Mouse (Mus musculus) midbrain, embryonic 11.5 days (tissue): ENCODE results near the gene Brd7. TPM values are rescaled to one million over a fixed set of nuclear protein-coding genes. Genes with fewer than 3 reads are reported as not detected.

Source experiments
- ATAC-seq: fragments of 200-750 bp; cut with Nextera tagmentation; 2 replicates; pipeline ENCODE4 v1.8.0; 2017; ENCODE audit warnings: moderate TSS enrichment, moderate library complexity; ENCODE audit not compliant: low FRiP score
- DNase-seq: peaks from one replicate; pipeline ENCODE4 v3.0.0; 2015; ENCODE audit warnings: low spot score; ENCODE audit errors: missing footprints
- H3K27ac ChIP-seq: fragments of 300-500 bp; sonication (generic); 2 replicates; pipeline ENCODE4 v1.5.1; 2014; ENCODE audit warnings: low read depth, low read length
- H3K27me3 ChIP-seq: fragments of 300-500 bp; sonication (generic); 2 replicates; pipeline ENCODE4 v1.6.1; 2014; ENCODE audit warnings: mild to moderate bottlenecking, low read length, moderate library complexity, mixed read lengths; ENCODE audit not compliant: control insufficient read depth, insufficient read depth
- H3K36me3 ChIP-seq: fragments of 300-500 bp; sonication (generic); 2 replicates; pipeline ENCODE4 v1.6.1; 2014; ENCODE audit warnings: mild to moderate bottlenecking, low read length, moderate library complexity, mixed read lengths; ENCODE audit not compliant: control insufficient read depth, insufficient read depth
- H3K4me1 ChIP-seq: fragments of 300-500 bp; sonication (generic); 2 replicates; pipeline ENCODE4 v1.6.1; 2014; ENCODE audit warnings: low read length; ENCODE audit not compliant: control insufficient read depth, insufficient read depth
- H3K4me2 ChIP-seq: fragments of 300-500 bp; sonication (generic); 2 replicates; pipeline ENCODE4 v1.6.1; 2014; ENCODE audit warnings: mild to moderate bottlenecking, moderate library complexity
- H3K4me3 ChIP-seq: fragments of 300-500 bp; sonication (generic); 2 replicates; pipeline ENCODE4 v1.5.1; 2014; ENCODE audit warnings: low read depth, low read length
- H3K9ac ChIP-seq: fragments of 300-500 bp; sonication (generic); 2 replicates; pipeline ENCODE4 v1.6.1; 2014; ENCODE audit warnings: low read length
- H3K9me3 ChIP-seq: fragments of 300-500 bp; sonication (generic); 2 replicates; pipeline ENCODE4 v1.6.1; 2016; ENCODE audit warnings: low read length; ENCODE audit not compliant: control insufficient read depth
- WGBS: fragments of 180-500 bp; shearing (Covaris S2); extraction: QIAGEN DNeasy Blood & Tissue Kit; methylation state at CpG from one replicate; pipeline ENCODE4 v1.1.7; 2014; 5-methylcytosine and 5-hydroxymethylcytosine counted together
- polyA plus RNA-seq: library from polyadenylated mRNA; unstranded; fragments of >200 nt; fragmentation: Nextera tagmentation; extraction: Ambion mirVana; gene quantifications from 2 replicates; pipeline ENCODE4 v1.2.1, GENCODE M21; 2014

Gene Brd7
- polyA plus RNA-seq, 1 experiment from 2014 or later: 89.2 TPM

- Histone ChIP-seq H3K36me3 (peaks cover 14% of the 10 kb centered on the region), H3K9ac (no peak overlapping the region), H3K27me3 (no peaks in the 10 kb centered on the region), H3K27ac (no peak overlapping the region), H3K4me3 (no peak overlapping the region), H3K4me2 (no peak overlapping the region), H3K9me3 (no peaks in the 10 kb centered on the region), H3K4me1 (no peaks in the 10 kb centered on the region)
- WGBS: 89% methylated on average over 3 of the region's 3 CpGs
- DNase-seq (no peak), ATAC-seq (no peak)
Observed at GRCm38 (mm10) chr8:88334975-88335374, 27.0 kb downstream of the Brd7 start.

DNA sequence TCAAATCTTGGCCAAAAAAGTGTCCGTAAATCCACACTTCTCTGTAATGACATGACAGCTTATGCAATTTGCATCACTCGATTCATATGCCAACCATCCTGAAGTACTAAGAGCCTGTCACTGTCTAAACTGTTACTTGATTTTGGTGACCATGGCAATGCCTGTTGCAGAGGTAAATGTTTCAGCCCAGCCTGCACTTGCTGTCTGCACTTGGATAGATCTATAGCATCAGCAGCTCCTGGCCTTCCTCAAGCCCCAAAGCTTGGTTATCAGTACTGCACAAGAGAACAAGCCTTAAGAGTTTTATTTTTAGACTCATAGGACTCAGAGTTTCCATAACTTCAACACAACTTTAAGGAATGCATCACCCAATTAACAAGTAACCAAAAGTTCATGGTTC lies 27.6 kb downstream of the Brd7 start:
- WGBS: 95% methylated on average over 2 of the region's 2 CpGs
- Histone ChIP-seq H3K4me2 (no peak overlapping the region), H3K9me3 (no peaks in the 10 kb centered on the region), H3K4me1 (no peaks in the 10 kb centered on the region), H3K9ac (no peak overlapping the region), H3K27ac (no peak overlapping the region), H3K36me3 (peaks cover 11% of the 10 kb centered on the region; the same call in 1 of the 2 replicates), H3K27me3 (no peaks in the 10 kb centered on the region), H3K4me3 (no peak overlapping the region)
- DNase-seq (no peak), ATAC-seq (no peak)

DNA sequence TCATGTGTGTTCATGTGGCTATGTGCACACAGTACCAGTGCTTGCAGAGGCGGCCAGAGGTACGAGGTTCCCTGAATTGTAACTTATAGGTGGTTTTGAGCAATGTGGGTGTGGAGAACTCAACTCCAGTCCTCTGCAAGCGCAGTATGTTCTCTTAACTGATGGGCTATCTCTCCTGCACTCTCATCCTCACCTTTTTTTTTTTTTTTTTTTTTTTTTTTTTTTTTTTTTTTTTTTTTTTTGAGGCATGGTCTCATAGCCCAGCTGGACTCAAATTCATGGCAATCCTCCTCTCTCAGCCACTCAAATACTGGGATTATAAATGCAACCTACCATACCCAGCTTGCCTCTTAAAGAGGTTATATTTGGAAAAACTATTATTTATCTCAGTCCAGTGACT lies 31.2 kb downstream of the Brd7 start:
- DNase-seq (no peak), ATAC-seq (no peak)
- no peaks in the 10 kb centered on the region for H3K27me3 ChIP-seq
- H3K4me2 ChIP-seq: no peak overlapping the region
- no peak overlapping the region for H3K9ac ChIP-seq
- H3K4me3 ChIP-seq: no peak overlapping the region
- no peak overlapping the region for H3K27ac ChIP-seq
- peaks cover 15% of the 10 kb centered on the region; the same call in 1 of the 2 replicates for H3K36me3 ChIP-seq
- H3K4me1 ChIP-seq: no peaks in the 10 kb centered on the region
- no peaks in the 10 kb centered on the region for H3K9me3 ChIP-seq
- 95% methylated on average over 3 of the region's 3 CpGs for WGBS

GRCm38 (mm10) chr8:88328689-88329088 lies 33.3 kb downstream of the Brd7 start:
- no peak overlapping the region for H3K27ac ChIP-seq
- H3K9ac ChIP-seq: no peak overlapping the region
- no peaks in the 10 kb centered on the region for H3K27me3 ChIP-seq
- H3K36me3 ChIP-seq: peaks cover 15% of the 10 kb centered on the region; the same call in 1 of the 2 replicates
- H3K9me3 ChIP-seq: no peaks in the 10 kb centered on the region
- no peak for DNase-seq
- H3K4me3 ChIP-seq: no peak overlapping the region
- no peaks in the 10 kb centered on the region for H3K4me1 ChIP-seq
- 81% methylated on average over 6 of the region's 6 CpGs for WGBS
- H3K4me2 ChIP-seq: no peak overlapping the region
- no peak for ATAC-seq

DNA sequence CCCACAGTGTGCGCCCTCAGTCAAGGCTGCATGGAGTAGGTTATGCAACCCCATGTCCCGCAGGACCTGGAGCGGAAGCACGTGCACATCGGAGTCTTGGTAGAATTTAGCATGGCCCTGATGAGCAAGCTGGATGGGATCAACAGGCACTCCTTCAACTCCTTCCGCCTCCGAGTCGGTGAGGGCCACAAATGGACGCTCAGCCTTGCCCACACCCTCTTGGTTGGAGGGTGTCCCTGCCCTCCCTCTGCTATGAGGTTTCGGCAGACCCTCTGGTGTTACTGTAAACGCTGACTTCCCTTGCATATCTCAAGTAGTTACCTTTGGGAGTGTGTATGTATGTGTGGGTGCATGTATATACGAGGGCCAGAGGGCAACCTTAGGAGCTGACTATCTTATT lies 35.7 kb downstream of the Brd7 start:
- H3K36me3 ChIP-seq: peaks cover 13% of the 10 kb centered on the region; the same call in 1 of the 2 replicates
- WGBS: 97% methylated on average over 12 of the region's 12 CpGs
- DNase-seq (no peak), ATAC-seq (no peak)
- no peaks in the 10 kb centered on the region for H3K9me3 ChIP-seq
- H3K4me3 ChIP-seq: no peak overlapping the region
- no peaks in the 10 kb centered on the region for H3K27me3 ChIP-seq
- no peaks in the 10 kb centered on the region for H3K4me1 ChIP-seq
- no peak overlapping the region for H3K9ac ChIP-seq
- H3K27ac ChIP-seq: no peak overlapping the region
- H3K4me2 ChIP-seq: no peak overlapping the region

DNA sequence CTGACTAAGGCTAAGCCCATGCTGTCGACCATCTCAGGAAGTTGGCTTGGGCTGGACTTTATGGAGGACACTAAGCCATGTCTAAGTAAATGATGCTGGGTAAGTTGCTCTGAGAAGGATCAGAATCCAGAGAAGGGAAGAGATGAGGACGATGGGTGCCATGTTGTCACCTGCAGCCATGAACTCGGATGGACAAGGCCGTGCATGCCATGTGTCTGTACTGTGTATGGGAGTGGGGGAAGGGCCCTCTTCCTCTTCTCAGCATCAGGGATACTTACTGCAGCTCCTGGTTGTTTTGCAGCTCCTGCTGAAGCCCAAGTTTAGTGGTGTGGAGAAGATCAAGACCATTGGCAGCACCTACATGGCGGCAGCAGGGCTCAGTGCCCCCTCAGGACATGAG lies 36.2 kb downstream of the Brd7 start:
- Histone ChIP-seq H3K4me2 (no peak overlapping the region), H3K27me3 (no peaks in the 10 kb centered on the region), H3K4me1 (no peaks in the 10 kb centered on the region), H3K9ac (no peak overlapping the region), H3K36me3 (peaks cover 13% of the 10 kb centered on the region; the same call in 1 of the 2 replicates), H3K9me3 (no peaks in the 10 kb centered on the region), H3K27ac (no peak overlapping the region), H3K4me3 (no peak overlapping the region)
- 91% methylated on average over 5 of the region's 5 CpGs for WGBS
- no peak for ATAC-seq
- no peak for DNase-seq

DNA sequence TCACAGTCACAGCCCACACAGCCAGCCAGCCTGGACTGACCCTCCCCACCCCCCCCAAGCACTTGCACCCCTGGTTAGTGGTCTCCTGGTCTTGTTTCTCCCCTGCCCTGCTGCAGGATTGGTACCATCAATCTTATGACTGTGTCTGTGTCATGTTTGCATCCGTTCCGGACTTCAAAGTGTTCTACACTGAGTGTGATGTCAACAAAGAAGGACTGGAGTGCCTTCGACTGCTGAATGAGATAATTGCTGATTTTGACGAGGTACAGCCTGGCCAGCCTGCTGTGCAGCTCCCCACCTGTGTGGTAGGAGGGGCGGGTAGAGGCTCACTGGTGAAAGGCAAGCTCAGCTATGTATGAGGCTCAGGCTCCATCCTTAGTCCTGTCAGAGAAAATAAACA lies 36.7 kb downstream of the Brd7 start:
- no peak overlapping the region for H3K9ac ChIP-seq
- WGBS: 79% methylated on average over 5 of the region's 5 CpGs
- H3K27me3 ChIP-seq: no peaks in the 10 kb centered on the region
- H3K36me3 ChIP-seq: peaks cover 13% of the 10 kb centered on the region; the same call in 1 of the 2 replicates
- no peaks in the 10 kb centered on the region for H3K9me3 ChIP-seq
- ATAC-seq (no peak), DNase-seq (no peak)
- no peak overlapping the region for H3K4me3 ChIP-seq
- no peaks in the 10 kb centered on the region for H3K4me1 ChIP-seq
- no peak overlapping the region for H3K27ac ChIP-seq
- H3K4me2 ChIP-seq: no peak overlapping the region

DNA sequence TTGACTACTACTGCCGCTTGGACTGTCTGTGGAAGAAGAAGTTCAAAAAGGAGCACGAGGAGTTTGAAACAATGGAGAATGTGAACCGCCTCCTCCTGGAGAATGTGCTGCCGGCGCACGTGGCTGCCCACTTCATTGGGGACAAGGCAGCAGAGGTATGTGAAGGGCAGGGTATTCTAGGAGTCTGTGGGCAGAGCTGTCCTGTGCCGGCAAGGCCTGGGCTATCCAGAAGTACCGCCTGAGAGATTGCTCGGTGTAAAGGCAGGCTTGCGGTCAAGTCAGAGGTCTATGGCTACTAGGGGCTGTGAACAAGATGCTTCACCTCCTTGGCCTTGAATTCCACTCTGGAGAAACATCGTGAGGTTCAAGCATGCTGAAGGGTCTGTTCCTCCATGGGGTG lies 37.2 kb downstream of the Brd7 start:
- no peak overlapping the region for H3K4me3 ChIP-seq
- ATAC-seq: no peak
- peaks cover 13% of the 10 kb centered on the region; the same call in 1 of the 2 replicates for H3K36me3 ChIP-seq
- H3K27me3 ChIP-seq: no peaks in the 10 kb centered on the region
- no peak overlapping the region for H3K27ac ChIP-seq
- no peaks in the 10 kb centered on the region for H3K9me3 ChIP-seq
- H3K4me2 ChIP-seq: no peak overlapping the region
- H3K9ac ChIP-seq: no peak overlapping the region
- no peaks in the 10 kb centered on the region for H3K4me1 ChIP-seq
- DNase-seq: no peak
- WGBS: 92% methylated on average over 11 of the region's 11 CpGs

DNA sequence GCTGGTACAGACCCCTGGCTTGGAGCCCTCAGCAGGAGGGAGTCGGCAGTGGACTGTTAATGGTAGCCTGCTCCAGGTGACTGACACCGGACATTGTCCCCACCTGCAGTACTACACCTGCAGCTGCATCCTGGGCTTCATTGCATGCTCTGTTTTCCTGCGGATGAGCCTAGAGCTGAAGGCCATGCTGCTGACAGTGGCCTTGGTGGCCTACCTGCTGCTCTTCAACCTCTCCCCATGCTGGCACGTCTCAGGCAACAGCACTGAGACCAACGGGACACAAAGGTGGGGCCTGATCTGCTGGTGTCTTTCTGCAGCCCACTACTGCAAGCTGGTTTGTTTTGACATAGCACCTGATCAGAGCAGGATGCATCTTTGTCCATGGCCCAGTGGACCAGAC lies 38.5 kb downstream of the Brd7 start:
- no peaks in the 10 kb centered on the region for H3K4me1 ChIP-seq
- H3K27ac ChIP-seq: no peak overlapping the region
- no peak overlapping the region for H3K4me3 ChIP-seq
- DNase-seq (no peak), ATAC-seq (no peak)
- peaks cover 12% of the 10 kb centered on the region; the same call in 1 of the 2 replicates for H3K36me3 ChIP-seq
- no peaks in the 10 kb centered on the region for H3K9me3 ChIP-seq
- no peak overlapping the region for H3K9ac ChIP-seq
- 91% methylated on average over 5 of the region's 5 CpGs for WGBS
- no peak overlapping the region for H3K4me2 ChIP-seq
- no peaks in the 10 kb centered on the region for H3K27me3 ChIP-seq

DNA sequence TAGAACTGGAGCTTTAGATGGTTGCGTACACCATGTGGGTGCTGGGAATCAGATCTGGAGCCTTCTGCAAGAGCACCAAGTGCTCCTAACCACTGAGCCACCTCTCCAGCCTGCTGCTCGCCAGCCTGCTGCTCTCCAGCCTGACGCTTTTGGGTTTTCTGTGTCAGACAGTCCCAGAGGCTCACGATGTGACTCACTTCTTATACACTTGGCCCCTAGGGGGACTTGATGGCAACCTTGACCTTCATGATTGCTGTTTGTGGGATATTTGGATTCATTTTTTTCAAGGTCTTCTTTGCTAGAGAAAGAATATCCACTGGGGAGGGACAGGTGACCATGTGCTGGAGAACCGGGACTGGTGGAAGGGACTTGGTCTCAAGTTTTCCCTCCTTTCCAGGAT lies 40.6 kb downstream of the Brd7 start:
- DNase-seq (no peak), ATAC-seq (no peak)
- Histone ChIP-seq H3K4me1 (no peaks in the 10 kb centered on the region), H3K4me2 (no peak overlapping the region), H3K9me3 (no peaks in the 10 kb centered on the region), H3K36me3 (peaks cover 4% of the 10 kb centered on the region; the same call in 1 of the 2 replicates), H3K4me3 (no peak overlapping the region), H3K27ac (no peak overlapping the region), H3K27me3 (no peaks in the 10 kb centered on the region), H3K9ac (no peak overlapping the region)
- WGBS: 92% methylated on average over 5 of the region's 5 CpGs
